Comparison of ENCODE assay signal across 18 mouse cellular contexts in genomic region chr7:118649328-118649727, GRCm38 (mm10). TPM values are rescaled to one million over a fixed set of nuclear protein-coding genes. Genes with fewer than 3 reads are reported as not detected.
DNase-seq lines count a peak whose midpoint lies in the region; ATAC-seq and TF ChIP-seq lines count a peak whose summit lies in the region.
"Had no signal": no experiment of that assay in that cellular context is flagged by ENCODE, and none has a peak within 500 bp of the region (broad histone marks: within the 10 kb centered on the region; RNA-seq: fewer than 3 reads in every experiment).

No protein-coding gene starts in this region.

- DNase-seq in layer of hippocampus, adult 11-12 months (ENCODE audit: low spot score): peak; percentile 4
- DNase-seq in layer of hippocampus, adult 18-20 months (ENCODE audit: low spot score in 2 of 2): no peak
- DNase-seq in stomach, postnatal 0 days (ENCODE audit: low spot score): no peak
- peak; percentile 45 for DNase-seq in gastrocnemius, adult 18-20 months (ENCODE audit: low spot score)
- peak; percentile 42 for DNase-seq in skeletal muscle tissue, adult 2 months (ENCODE audit: low read depth, low spot score)
- no peak for DNase-seq in lung, postnatal 36 days
- DNase-seq in urinary bladder, postnatal 14 days (ENCODE audit: low spot score): no peak
- DNase-seq: forebrain, postnatal 0 days had no signal

- peak; percentile 14; the same call in 1 of the 2 replicates for ATAC-seq in stomach, embryonic 16.5 days (ENCODE audit: insufficient read depth, low FRiP score)
- no peak for ATAC-seq in stomach, postnatal 0 days (ENCODE audit: low FRiP score, low TSS enrichment)
- ATAC-seq: activated CD4-positive, CD25-positive, alpha-beta regulatory T cell, adult 4 months; forebrain, postnatal 0 days had no signal

- H3K4me2 ChIP-seq in stomach, embryonic 16.5 days (ENCODE audit: low read depth, low read length): no peak overlapping the region
- H3K4me2 ChIP-seq in stomach, postnatal 0 days (replicated peaks; ENCODE audit: low read depth): no peak overlapping the region
- H3K4me2 ChIP-seq: heart, embryonic 12.5 days; kidney, embryonic 15.5 days; neural tube, embryonic 15.5 days had no signal

- H3K27me3 ChIP-seq in stomach, embryonic 16.5 days (ENCODE audit: control insufficient read depth, insufficient read depth, low read length): no peaks in the 10 kb centered on the region
- no peaks in the 10 kb centered on the region for H3K27me3 ChIP-seq in stomach, postnatal 0 days (ENCODE audit: control insufficient read depth, insufficient read depth, low read length)
- H3K27me3 ChIP-seq: kidney, embryonic 15.5 days; neural tube, embryonic 15.5 days had no signal

- WGBS in stomach, embryonic 16.5 days: 72% methylated on average over 7 of the region's 7 CpGs
- WGBS in stomach, postnatal 0 days: 75% methylated on average over 7 of the region's 7 CpGs

- H3K9me3 ChIP-seq in stomach, embryonic 16.5 days (replicated peaks; ENCODE audit: control insufficient read depth, low read length): no peaks in the 10 kb centered on the region
- H3K9me3 ChIP-seq in stomach, postnatal 0 days (ENCODE audit: control insufficient read depth, low read length): no peaks in the 10 kb centered on the region
- H3K9me3 ChIP-seq: heart, embryonic 12.5 days; hindbrain, embryonic 10.5 days; kidney, embryonic 15.5 days; neural tube, embryonic 15.5 days had no signal

- H3K27ac ChIP-seq in stomach, embryonic 16.5 days (ENCODE audit: low read length): no peak overlapping the region
- H3K27ac ChIP-seq in stomach, postnatal 0 days (replicated peaks): no peak overlapping the region
- H3K27ac ChIP-seq: hindbrain, embryonic 10.5 days; kidney, embryonic 15.5 days; liver, embryonic 14.5 days; neural tube, embryonic 15.5 days had no signal

- TF ChIP-seq CTCF in stomach, postnatal 0 days (IDR thresholded peaks at IDR 0.05; ENCODE audit: low read depth): no peak

- H3K9ac ChIP-seq in stomach, embryonic 16.5 days (ENCODE audit: low read length): no peak overlapping the region
- no peak overlapping the region for H3K9ac ChIP-seq in stomach, postnatal 0 days (ENCODE audit: low read length)
- H3K9ac ChIP-seq: forebrain, postnatal 0 days; heart, embryonic 12.5 days; kidney, embryonic 15.5 days; liver, embryonic 14.5 days; neural tube, embryonic 15.5 days had no signal

- no peaks in the 10 kb centered on the region for H3K4me1 ChIP-seq in stomach, embryonic 16.5 days (ENCODE audit: control insufficient read depth, insufficient read depth, low read length)
- no peaks in the 10 kb centered on the region for H3K4me1 ChIP-seq in stomach, postnatal 0 days (replicated peaks; ENCODE audit: control insufficient read depth, insufficient read depth)
- H3K4me1 ChIP-seq: heart, embryonic 12.5 days; kidney, embryonic 15.5 days; neural tube, embryonic 15.5 days had no signal

- no peaks in the 10 kb centered on the region for H3K36me3 ChIP-seq in stomach, embryonic 16.5 days (ENCODE audit: control insufficient read depth, insufficient read depth, low read length)
- no peaks in the 10 kb centered on the region for H3K36me3 ChIP-seq in stomach, postnatal 0 days (ENCODE audit: control insufficient read depth, insufficient read depth, low read length)
- H3K36me3 ChIP-seq: heart, embryonic 12.5 days; hindbrain, embryonic 10.5 days; kidney, embryonic 15.5 days; neural tube, embryonic 15.5 days had no signal

- no peak for TF ChIP-seq EP300 in stomach, postnatal 0 days (optimal IDR thresholded peaks at IDR 0.05)

- no peak overlapping the region for H3K4me3 ChIP-seq in stomach, embryonic 16.5 days (replicated peaks; ENCODE audit: low read length)
- no peak overlapping the region for H3K4me3 ChIP-seq in stomach, postnatal 0 days (ENCODE audit: low read depth, low read length)
- H3K4me3 ChIP-seq: heart, embryonic 12.5 days; hindbrain, embryonic 10.5 days; kidney, embryonic 15.5 days; neural tube, embryonic 15.5 days had no signal

RNA-seq across cellular contexts. Expression of gene Tmc5, which starts 52.2 kb away (rescaled TPM):
- under 1 TPM; 0.38 to 0.40 TPM for total RNA-seq in layer of hippocampus, adult 18-20 months (2021)
- 2.4 and 2.6 TPM in 2 replicates for polyA plus RNA-seq in stomach, embryonic 16.5 days (2015; fragmentation: Nextera tagmentation; extraction: Ambion mirVana)
- polyA plus RNA-seq in stomach, postnatal 0 days (2015; fragmentation: Nextera tagmentation; extraction: Ambion mirVana): 7.9 and 8.5 TPM in 2 replicates
- not detected for total RNA-seq in gastrocnemius, adult 18-20 months (2021)
- total RNA-seq: megakaryocyte, adult 5-6 weeks; MEL; monocyte, adult 5-6 weeks had no signal
- polyA plus RNA-seq: activated CD4-positive, CD25-positive, alpha-beta regulatory T cell, adult 4 months; liver, embryonic 14.5 days had no signal

RNA-seq across cellular contexts. Expression of gene Gde1, which starts 56.2 kb away (rescaled TPM):
- 100 to 1,000 TPM; 198 TPM for total RNA-seq in layer of hippocampus, adult 18-20 months (2021)
- polyA plus RNA-seq in stomach, embryonic 16.5 days (2015; fragmentation: Nextera tagmentation; extraction: Ambion mirVana): 110 and 116 TPM in 2 replicates
- polyA plus RNA-seq in stomach, postnatal 0 days (2015; fragmentation: Nextera tagmentation; extraction: Ambion mirVana): 204 and 212 TPM in 2 replicates
- 10 to 100 TPM; 45.4 to 45.7 TPM for total RNA-seq in gastrocnemius, adult 18-20 months (2021)

Comparison
In these comparisons a context has a peak if more than half of its experiments do, and no peak if none do; other contexts are left out.
1. DNase-seq: peak in layer of hippocampus, adult 11-12 months (single experiment), gastrocnemius, adult 18-20 months (single experiment) and skeletal muscle tissue, adult 2 months (single experiment); none in layer of hippocampus, adult 18-20 months (0 of 2), stomach, postnatal 0 days (single experiment), lung, postnatal 36 days (single experiment) and urinary bladder, postnatal 14 days (single experiment).
2. RNA of gene Gde1, which starts 56.2 kb away (total RNA-seq): 198 TPM in layer of hippocampus, adult 18-20 months; 45.4 to 45.7 TPM in gastrocnemius, adult 18-20 months; every median in the first group is over 4 times any median in the second.